Mouse (Mus musculus): Measurements from ENCODE around the gene Ctnnbl1. TPM values are rescaled to one million over a fixed set of nuclear protein-coding genes. Genes with fewer than 3 reads are reported as not detected.

The Ctnnbl1 gene
- polyA plus RNA-seq, 1 experiment from 2014 or later = 44.5 TPM

- DNase-seq (ENCODE audit: low read depth, low spot score) (no peak), ATAC-seq (no peak)
- in situ Hi-C loops (cut with MboI; ENCODE audit: low pct_unique_long_range_greater_than_20kb) = no loop called here
- no peak for TF ChIP-seq CTCF (IDR thresholded peaks at IDR 0.05)
- no peaks in the 10 kb centered on the region for H3K27me3 ChIP-seq
- ChIA-PET POLR2A (no interaction called here), CTCF (interaction anchor here (0.9 kb wide), 1 partner anchor 10 kb away, joined by 3 read pairs; no protein-coding TSS in a partner anchor)
These were observed 56.7 kb downstream of the Ctnnbl1 start for GRCm38 (mm10) chr2:157793851-157794332.

- H3K27me3 ChIP-seq = no peaks in the 10 kb centered on the region
- DNase-seq (ENCODE audit: low read depth, low spot score) (no peak), ATAC-seq (no peak)
- POLR2A ChIA-PET = no interaction called here
- CTCF ChIA-PET = no interaction called here
- in situ Hi-C loops (cut with MboI; ENCODE audit: low pct_unique_long_range_greater_than_20kb) = no loop called here
- TF ChIP-seq CTCF (IDR thresholded peaks at IDR 0.05) = no peak
These were observed 58.6 kb downstream of the Ctnnbl1 start for GRCm38 (mm10) chr2:157795627-157796423.

- ATAC-seq (no peak), DNase-seq (ENCODE audit: low read depth, low spot score) (no peak)
- in situ Hi-C loops (cut with MboI; ENCODE audit: low pct_unique_long_range_greater_than_20kb) = no loop called here
- H3K27me3 ChIP-seq = no peaks in the 10 kb centered on the region
- TF ChIP-seq CTCF (IDR thresholded peaks at IDR 0.05) = no peak
- ChIA-PET CTCF (no interaction called here), POLR2A (no interaction called here)
These were observed 62.3 kb downstream of the Ctnnbl1 start for GRCm38 (mm10) chr2:157799533-157799932.

- DNase-seq (ENCODE audit: low read depth, low spot score) (no peak), ATAC-seq (no peak)
- CTCF ChIA-PET = no interaction called here
- no peaks in the 10 kb centered on the region for H3K27me3 ChIP-seq
- no peak for TF ChIP-seq CTCF (IDR thresholded peaks at IDR 0.05)
- POLR2A ChIA-PET = no interaction called here
- in situ Hi-C loops (cut with MboI; ENCODE audit: low pct_unique_long_range_greater_than_20kb) = no loop called here
These were observed 63.1 kb downstream of the Ctnnbl1 start for GRCm38 (mm10) chr2:157800288-157800687.

GRCm38 (mm10) chr2:157800746-157801501, 63.7 kb downstream of the Ctnnbl1 start:
- POLR2A ChIA-PET = no interaction called here
- in situ Hi-C loops (cut with MboI; ENCODE audit: low pct_unique_long_range_greater_than_20kb) = no loop called here
- no peak for TF ChIP-seq CTCF (IDR thresholded peaks at IDR 0.05)
- no peaks in the 10 kb centered on the region for H3K27me3 ChIP-seq
- DNase-seq (ENCODE audit: low read depth, low spot score) = no peak
- no peak for ATAC-seq
- CTCF ChIA-PET = no interaction called here

- DNase-seq (ENCODE audit: low read depth, low spot score) = no peak
- no peak for ATAC-seq
- H3K27me3 ChIP-seq = no peaks in the 10 kb centered on the region
- CTCF ChIA-PET = interaction anchor here (0.5 kb wide), 1 partner anchor 126 kb away, joined by 3 read pairs; no protein-coding TSS in a partner anchor
- in situ Hi-C loops (cut with MboI; ENCODE audit: low pct_unique_long_range_greater_than_20kb) = no loop called here
- POLR2A ChIA-PET = interaction anchor here (0.5 kb wide), 1 partner anchor 353 kb away, joined by 8 read pairs; no protein-coding TSS in a partner anchor
- no peak for TF ChIP-seq CTCF (IDR thresholded peaks at IDR 0.05)
These were observed 64.5 kb downstream of the Ctnnbl1 start for GRCm38 (mm10) chr2:157801505-157802357.

GRCm38 (mm10) chr2:157802666-157803065, 65.5 kb downstream of the Ctnnbl1 start:
- CTCF ChIA-PET = interaction anchor here (0.5 kb wide), 1 partner anchor 127 kb away, joined by 3 read pairs; no protein-coding TSS in a partner anchor
- in situ Hi-C loops (cut with MboI; ENCODE audit: low pct_unique_long_range_greater_than_20kb) = no loop called here
- ATAC-seq (no peak), DNase-seq (ENCODE audit: low read depth, low spot score) (no peak)
- no peaks in the 10 kb centered on the region for H3K27me3 ChIP-seq
- POLR2A ChIA-PET = no interaction called here
- TF ChIP-seq CTCF (IDR thresholded peaks at IDR 0.05) = no peak

GRCm38 (mm10) chr2:157804388-157804787, 67.2 kb downstream of the Ctnnbl1 start:
- no peak for ATAC-seq

GRCm38 (mm10) chr2:157805091-157805490, 67.9 kb downstream of the Ctnnbl1 start:
- in situ Hi-C loops (cut with MboI; ENCODE audit: low pct_unique_long_range_greater_than_20kb) = no loop called here
- ChIA-PET CTCF (interaction anchor here (0.8 kb wide), 1 partner anchor 12 kb away, joined by 4 read pairs; no protein-coding TSS in a partner anchor), POLR2A (no interaction called here)
- ATAC-seq (no peak), DNase-seq (ENCODE audit: low read depth, low spot score) (no peak)
- no peaks in the 10 kb centered on the region for H3K27me3 ChIP-seq
- no peak for TF ChIP-seq CTCF (IDR thresholded peaks at IDR 0.05)

More at GRCm38 (mm10) chr2:157804388-157804787, 67.2 kb downstream of the Ctnnbl1 start:
- in situ Hi-C loops (cut with MboI; ENCODE audit: low pct_unique_long_range_greater_than_20kb) = no loop called here
- H3K27me3 ChIP-seq = no peaks in the 10 kb centered on the region
- no peak for TF ChIP-seq CTCF (IDR thresholded peaks at IDR 0.05)
- ChIA-PET POLR2A (no interaction called here), CTCF (interaction anchor here (0.8 kb wide), 1 partner anchor 13 kb away, joined by 4 read pairs; no protein-coding TSS in a partner anchor)
- DNase-seq (ENCODE audit: low read depth, low spot score) = no peak

GRCm38 (mm10) chr2:157807076-157807475, 69.9 kb downstream of the Ctnnbl1 start:
- ChIA-PET CTCF (interaction anchor here (1.1 kb wide), 1 partner anchor 18 kb away, joined by 3 read pairs; no protein-coding TSS in a partner anchor), POLR2A (no interaction called here)
- DNase-seq (ENCODE audit: low read depth, low spot score) = no peak
- ATAC-seq = no peak
- in situ Hi-C loops (cut with MboI; ENCODE audit: low pct_unique_long_range_greater_than_20kb) = no loop called here
- no peak for TF ChIP-seq CTCF (IDR thresholded peaks at IDR 0.05)
- H3K27me3 ChIP-seq = no peaks in the 10 kb centered on the region
